Mouse (Mus musculus): Measurements from ENCODE around the gene Fam114a1. TPM values are rescaled to one million over a fixed set of nuclear protein-coding genes. Genes with fewer than 3 reads are reported as not detected.

Fam114a1 gene
- total RNA-seq, 1 experiment: 6.5 TPM

GRCm38 (mm10) chr5:65043407-65043895, 73.6 kb downstream of the Fam114a1 start:
- peaks cover 0 to 4% of the 10 kb centered on the region in 2 experiments; a peak in 1 of 4 replicates for H3K4me1 ChIP-seq (ENCODE audit: control insufficient read depth in 2 of 2, insufficient read depth in 2 of 2, low read length in 2 of 2, poor library complexity in 1 of 2)
- H3K9ac ChIP-seq (ENCODE audit: insufficient read depth, low read depth, low read length, poor library complexity, severe bottlenecking): no peak overlapping the region
- no peaks in the 10 kb centered on the region for H3K9me3 ChIP-seq (ENCODE audit: control insufficient read depth, insufficient read depth, low read depth, low read length)
- no peaks in the 10 kb centered on the region for H3K36me3 ChIP-seq (ENCODE audit: control insufficient read depth, insufficient read depth, low read length, poor library complexity, severe bottlenecking)
- H3K4me3 ChIP-seq (ENCODE audit: insufficient read depth in 1 of 2, low read depth in 1 of 2, low read length in 2 of 2, poor library complexity in 1 of 2, severe bottlenecking in 1 of 2): no peak overlapping the region
- H3K27ac ChIP-seq (ENCODE audit: insufficient read depth, low read depth, low read length, poor library complexity, severe bottlenecking): no peak overlapping the region
- no peak for DNase-seq (ENCODE audit: low read depth, low spot score)
- in situ Hi-C loops (cut with MboI; ENCODE audit: low sequenced_read_pairs in 2 of 2, unreplicated experiment in 2 of 2): no loop called here
- TF ChIP-seq ZNF384 (IDR thresholded peaks at IDR 0.05; ENCODE audit: low read depth, low read length): no peak
- no peak for TF ChIP-seq HCFC1 (IDR thresholded peaks at IDR 0.05; ENCODE audit: borderline replicate concordance, insufficient read depth, low read length)
- TF ChIP-seq CHD2 (IDR thresholded peaks at IDR 0.05; ENCODE audit: low read depth, low read length): no peak
- no peak for TF ChIP-seq MAFK (IDR thresholded peaks at IDR 0.05; ENCODE audit: insufficient read depth, low read depth, low read length)
- TF ChIP-seq ZC3H11A (IDR thresholded peaks at IDR 0.05; ENCODE audit: borderline replicate concordance, low read depth, low read length): no peak

GRCm38 (mm10) chr5:65045642-65046370, 75.9 kb downstream of the Fam114a1 start:
- Histone ChIP-seq H3K36me3 (ENCODE audit: control insufficient read depth, insufficient read depth, low read length, poor library complexity, severe bottlenecking) (no peaks in the 10 kb centered on the region), H3K4me3 (ENCODE audit: insufficient read depth in 1 of 2, low read depth in 1 of 2, low read length in 2 of 2, poor library complexity in 1 of 2, severe bottlenecking in 1 of 2) (no peak overlapping the region), H3K9me3 (ENCODE audit: control insufficient read depth, insufficient read depth, low read depth, low read length) (no peaks in the 10 kb centered on the region), H3K9ac (ENCODE audit: insufficient read depth, low read depth, low read length, poor library complexity, severe bottlenecking) (no peak overlapping the region), H3K4me1 (ENCODE audit: control insufficient read depth in 2 of 2, insufficient read depth in 2 of 2, low read length in 2 of 2, poor library complexity in 1 of 2) (peaks cover 0 to 4% of the 10 kb centered on the region in 2 experiments; a peak in 1 of 4 replicates), H3K27ac (ENCODE audit: insufficient read depth, low read depth, low read length, poor library complexity, severe bottlenecking) (no peak overlapping the region)
- TF ChIP-seq MAFK (IDR thresholded peaks at IDR 0.05; ENCODE audit: insufficient read depth, low read depth, low read length): no peak
- TF ChIP-seq ZNF384 (IDR thresholded peaks at IDR 0.05; ENCODE audit: low read depth, low read length): peak; percentile 87
- DNase-seq (ENCODE audit: low read depth, low spot score): no peak
- in situ Hi-C loops (cut with MboI; ENCODE audit: low sequenced_read_pairs in 2 of 2, unreplicated experiment in 2 of 2): no loop called here

GRCm38 (mm10) chr5:65046442-65047284, 76.8 kb downstream of the Fam114a1 start:
- in situ Hi-C loops (cut with MboI; ENCODE audit: low sequenced_read_pairs in 2 of 2, unreplicated experiment in 2 of 2): no loop called here
- TF ChIP-seq MAFK (IDR thresholded peaks at IDR 0.05; ENCODE audit: insufficient read depth, low read depth, low read length) (no peak), ZNF384 (IDR thresholded peaks at IDR 0.05; ENCODE audit: low read depth, low read length) (peak; percentile 6; the same call in 1 of the 2 replicates), ZC3H11A (IDR thresholded peaks at IDR 0.05; ENCODE audit: borderline replicate concordance, low read depth, low read length) (no peak)
- Histone ChIP-seq H3K27ac (ENCODE audit: insufficient read depth, low read depth, low read length, poor library complexity, severe bottlenecking) (no peak overlapping the region), H3K36me3 (ENCODE audit: control insufficient read depth, insufficient read depth, low read length, poor library complexity, severe bottlenecking) (no peaks in the 10 kb centered on the region), H3K9ac (ENCODE audit: insufficient read depth, low read depth, low read length, poor library complexity, severe bottlenecking) (no peak overlapping the region), H3K9me3 (ENCODE audit: control insufficient read depth, insufficient read depth, low read depth, low read length) (no peaks in the 10 kb centered on the region), H3K4me1 (ENCODE audit: control insufficient read depth in 2 of 2, insufficient read depth in 2 of 2, low read length in 2 of 2, poor library complexity in 1 of 2) (peaks cover 0 to 4% of the 10 kb centered on the region in 2 experiments; a peak in 1 of 4 replicates), H3K4me3 (ENCODE audit: insufficient read depth in 1 of 2, low read depth in 1 of 2, low read length in 2 of 2, poor library complexity in 1 of 2, severe bottlenecking in 1 of 2) (no peak overlapping the region)
- DNase-seq (ENCODE audit: low read depth, low spot score): no peak

- no peaks in the 10 kb centered on the region for H3K9me3 ChIP-seq (ENCODE audit: control insufficient read depth, insufficient read depth, low read depth, low read length)
- no peak for DNase-seq (ENCODE audit: low read depth, low spot score)
- H3K9ac ChIP-seq (ENCODE audit: insufficient read depth, low read depth, low read length, poor library complexity, severe bottlenecking): no peak overlapping the region
- peaks cover 0 to 4% of the 10 kb centered on the region in 2 experiments; a peak in 1 of 4 replicates for H3K4me1 ChIP-seq (ENCODE audit: control insufficient read depth in 2 of 2, insufficient read depth in 2 of 2, low read length in 2 of 2, poor library complexity in 1 of 2)
- H3K27ac ChIP-seq (ENCODE audit: insufficient read depth, low read depth, low read length, poor library complexity, severe bottlenecking): no peak overlapping the region
- H3K36me3 ChIP-seq (ENCODE audit: control insufficient read depth, insufficient read depth, low read length, poor library complexity, severe bottlenecking): no peaks in the 10 kb centered on the region
- in situ Hi-C loops (cut with MboI; ENCODE audit: low sequenced_read_pairs in 2 of 2, unreplicated experiment in 2 of 2): no loop called here
- H3K4me3 ChIP-seq (ENCODE audit: insufficient read depth in 1 of 2, low read depth in 1 of 2, low read length in 2 of 2, poor library complexity in 1 of 2, severe bottlenecking in 1 of 2): no peak overlapping the region
- TF ChIP-seq ZC3H11A (IDR thresholded peaks at IDR 0.05; ENCODE audit: borderline replicate concordance, low read depth, low read length) (no peak), MAFK (IDR thresholded peaks at IDR 0.05; ENCODE audit: insufficient read depth, low read depth, low read length) (no peak), HCFC1 (IDR thresholded peaks at IDR 0.05; ENCODE audit: borderline replicate concordance, insufficient read depth, low read length) (no peak), ZNF384 (IDR thresholded peaks at IDR 0.05; ENCODE audit: low read depth, low read length) (no peak)
Measured at GRCm38 (mm10) chr5:65047285-65047855, 77.5 kb downstream of the Fam114a1 start.
